Mouse (Mus musculus) gastrocnemius, adult 2 months (tissue): ENCODE data around the gene Serpinb9d. TPM values are rescaled to one million over a fixed set of nuclear protein-coding genes. Genes with fewer than 3 reads are reported as not detected.
"Not testable (repeated sequence)": the region's sequence is repeated elsewhere in the genome, so short reads cannot be mapped to it uniquely, and the experiment has no call there.

Source experiments
- DNase-seq: peaks from one replicate; pipeline ENCODE4 v3.0.0; 2022
- H3K27ac ChIP-seq: fragments of 200-600 bp; 2 replicates; pipeline ENCODE4 v1.8.1; 2022; ENCODE audit warnings: mild to moderate bottlenecking
- H3K4me3 ChIP-seq: fragments of 200-600 bp; 2 replicates; pipeline ENCODE4 v1.8.1; 2022; ENCODE audit warnings: mild to moderate bottlenecking, moderate library complexity
- CTCF ChIP-seq: fragments of 200-600 bp; IDR thresholded peaks from 2 replicates; pipeline ENCODE4 v1.8.1; 2022; ENCODE audit warnings: antibody characterized with exemption, mild to moderate bottlenecking, moderate library complexity
- intact Hi-C: fragments of 180-260 bp; cut with DNase I; formaldehyde crosslinking; loops from one replicate; pipeline ENCODE4 v1.15.1; 2025
- long read RNA-seq, 2 experiments: library from polyadenylated mRNA; stranded (forward); transcript quantifications; one replicate each; pipeline ENCODE4 v2.0.0; 2021
- total RNA-seq, 2 experiments: library from RNA; stranded (reverse); gene quantifications; 2 replicates each; pipeline ENCODE4 v1.2.3; 2021

Gene Serpinb9d
- total RNA-seq: not detected
- long read RNA-seq, experiment 1: 0 reads
- long read RNA-seq, experiment 2: 0 reads

DNA sequence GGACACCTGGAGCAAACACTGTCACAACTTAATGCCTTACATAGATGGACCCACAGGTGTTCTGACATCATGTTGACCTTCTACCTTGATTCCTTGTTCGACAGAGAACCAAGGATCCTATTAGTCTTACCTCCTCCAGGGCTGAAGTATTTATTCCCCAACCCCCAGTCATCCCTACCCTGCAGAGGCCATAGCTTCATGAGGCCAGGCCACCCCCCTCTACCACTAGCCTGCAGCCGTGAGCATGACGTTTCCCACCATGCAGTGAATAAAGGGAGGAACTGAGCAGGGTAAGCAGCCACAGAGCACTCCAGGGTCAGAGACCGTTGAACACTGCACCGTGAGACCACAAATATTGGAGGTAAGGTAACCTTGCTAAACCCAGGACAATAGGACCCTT, at the start of gene Serpinb9d:
Serpinb9d (plus strand) TSS at position 301 of the 400 bp plus-strand sequence.
- DNase-seq: no peak
- no peak for TF ChIP-seq CTCF
- H3K4me3 ChIP-seq: no peak within 1 kb of the TSS
- H3K27ac ChIP-seq: no peak within 1 kb of the TSS
- intact Hi-C loops: no loop called here

DNA sequence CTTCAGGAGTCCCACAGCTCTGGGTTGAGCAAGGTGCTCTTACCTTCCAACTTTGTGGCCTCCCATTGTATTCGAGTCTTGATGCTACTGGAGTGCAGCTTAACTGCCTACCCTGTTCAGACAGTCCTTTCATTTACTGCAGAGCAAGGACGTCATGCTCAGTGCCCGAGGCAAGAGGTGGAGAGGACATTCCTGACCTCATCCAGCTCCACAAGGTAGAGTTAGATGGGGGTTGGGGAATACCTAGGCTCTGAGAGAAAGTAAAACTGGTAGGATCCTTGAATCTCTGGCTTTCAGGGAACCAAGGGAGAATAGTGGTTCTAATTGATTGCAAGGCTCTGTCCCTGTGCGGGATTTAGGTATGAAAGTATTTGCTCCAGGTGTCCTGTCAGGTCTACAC, 33.1 kb upstream of the Serpinb9d start, which contains the start of gene Serpinb9c:
Serpinb9c (minus strand) TSS at position 101 of the 400 bp plus-strand sequence.
- DNase-seq: no peak
- Histone ChIP-seq H3K4me3 (no peak within 1 kb of the TSS), H3K27ac (no peak within 1 kb of the TSS)
- no peak for TF ChIP-seq CTCF
- intact Hi-C loops: no loop called here

DNA sequence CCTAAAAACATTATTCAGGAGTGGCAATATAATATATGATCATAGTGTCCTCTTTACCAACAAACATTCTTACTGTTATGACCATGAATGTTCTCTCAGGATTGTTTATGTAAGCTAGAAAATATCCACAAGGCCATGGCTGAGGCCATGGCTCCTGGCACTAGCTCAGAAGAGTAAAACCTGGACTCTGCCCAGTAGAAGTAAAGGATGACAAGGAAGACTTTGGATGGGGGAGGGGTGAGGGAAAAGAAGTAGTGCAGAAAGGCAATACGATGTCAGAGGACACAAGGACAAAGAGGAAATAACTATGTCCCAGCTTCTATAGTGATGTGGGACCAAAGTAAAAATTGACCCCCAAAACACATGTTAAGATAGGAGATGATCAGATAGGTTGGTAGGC, 2.3 kb upstream of the Serpinb9d start:
- intact Hi-C loops, DNase-seq, H3K27ac ChIP-seq, H3K4me3 ChIP-seq: not testable (repeated sequence)

DNA sequence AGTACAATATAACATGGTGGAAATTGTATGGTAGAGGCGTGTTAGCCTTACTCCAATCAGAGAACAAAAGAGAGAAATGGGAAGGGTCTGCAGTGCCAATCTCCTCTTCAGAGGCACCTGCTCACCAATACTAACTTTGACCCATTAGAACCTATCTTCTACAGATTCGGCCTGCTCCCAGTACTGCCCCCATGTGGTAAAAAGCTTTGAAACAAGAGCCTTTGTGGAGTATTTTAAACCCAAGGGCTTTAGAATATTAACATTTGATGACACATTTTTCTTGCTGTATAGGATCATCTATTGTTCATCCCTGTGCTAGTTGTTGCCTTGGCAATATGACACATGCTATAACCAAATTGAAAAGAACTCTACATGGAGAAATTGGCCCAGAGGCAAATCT, 7.0 kb downstream of the Serpinb9d start:
- intact Hi-C loops: no loop called here
- H3K27ac ChIP-seq: no peak overlapping the region
- no peak overlapping the region for H3K4me3 ChIP-seq
- no peak for TF ChIP-seq CTCF
- DNase-seq: no peak

DNA sequence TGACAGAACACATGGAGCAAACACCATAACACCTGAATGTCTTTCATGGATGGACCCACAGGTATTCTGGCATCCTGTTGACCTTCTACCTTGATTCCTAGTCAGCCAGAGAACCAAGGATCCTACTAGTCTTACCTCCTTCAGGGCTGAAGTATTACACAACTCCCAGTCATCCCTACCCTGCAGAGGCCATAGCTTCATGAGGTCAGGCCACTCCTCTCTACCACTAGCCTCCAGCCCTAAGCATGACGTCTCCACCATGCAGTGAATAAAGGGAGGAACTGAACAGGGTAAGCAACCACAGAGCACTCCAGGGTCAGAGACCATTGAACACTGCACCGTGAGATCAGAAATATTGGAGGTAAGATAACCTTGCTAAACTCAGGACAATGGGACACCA, 56.6 kb downstream of the Serpinb9d start, which contains the start of gene Serpinb9e:
Serpinb9e (plus strand) TSS at position 301 of the 400 bp plus-strand sequence.
- DNase-seq, H3K27ac ChIP-seq, intact Hi-C loops, H3K4me3 ChIP-seq: not testable (repeated sequence)

Other genes starting within 250 kb of the Serpinb9d start
- gene Serpinb6b, start 227.8 kb upstream of the Serpinb9d start, total RNA-seq: 1 to 10 TPM; 1.4 to 1.6 TPM
- gene Serpinb9, start 189.7 kb upstream of the Serpinb9d start, total RNA-seq: 1 to 10 TPM; 1.5 to 2.3 TPM
- gene Serpinb9b, start 165.5 kb upstream of the Serpinb9d start, total RNA-seq: not detected
- gene Serpinb1b, start 114.4 kb upstream of the Serpinb9d start, total RNA-seq: not detected
- gene Serpinb9c, start 33.2 kb upstream of the Serpinb9d start, total RNA-seq: not detected
- gene Serpinb9e, start 56.7 kb downstream of the Serpinb9d start, total RNA-seq: not detected
- not detected for gene Serpinb9f, start 131.1 kb downstream of the Serpinb9d start, total RNA-seq
- gene Gm11397, start 202.8 kb downstream of the Serpinb9d start, total RNA-seq: not detected